Mouse (Mus musculus) stomach, postnatal 0 days (tissue): ENCODE measurements around the gene Tmem41a.

Experiments used
- CTCF ChIP-seq: IDR thresholded peaks from 2 replicates; pipeline ENCODE4 v1.5.1; 2016; ENCODE audit warnings: antibody characterized with exemption, low read depth, mild to moderate bottlenecking, moderate library complexity
- EP300 ChIP-seq: optimal IDR thresholded peaks from 2 replicates; pipeline ENCODE3; 2016; ENCODE audit warnings: antibody characterized with exemption

GRCm38 (mm10) chr16:21905996-21906395, 41.4 kb downstream of the Tmem41a start:
- no peak for TF ChIP-seq CTCF
- TF ChIP-seq EP300 = no peak
